In the genomic region with DNA sequence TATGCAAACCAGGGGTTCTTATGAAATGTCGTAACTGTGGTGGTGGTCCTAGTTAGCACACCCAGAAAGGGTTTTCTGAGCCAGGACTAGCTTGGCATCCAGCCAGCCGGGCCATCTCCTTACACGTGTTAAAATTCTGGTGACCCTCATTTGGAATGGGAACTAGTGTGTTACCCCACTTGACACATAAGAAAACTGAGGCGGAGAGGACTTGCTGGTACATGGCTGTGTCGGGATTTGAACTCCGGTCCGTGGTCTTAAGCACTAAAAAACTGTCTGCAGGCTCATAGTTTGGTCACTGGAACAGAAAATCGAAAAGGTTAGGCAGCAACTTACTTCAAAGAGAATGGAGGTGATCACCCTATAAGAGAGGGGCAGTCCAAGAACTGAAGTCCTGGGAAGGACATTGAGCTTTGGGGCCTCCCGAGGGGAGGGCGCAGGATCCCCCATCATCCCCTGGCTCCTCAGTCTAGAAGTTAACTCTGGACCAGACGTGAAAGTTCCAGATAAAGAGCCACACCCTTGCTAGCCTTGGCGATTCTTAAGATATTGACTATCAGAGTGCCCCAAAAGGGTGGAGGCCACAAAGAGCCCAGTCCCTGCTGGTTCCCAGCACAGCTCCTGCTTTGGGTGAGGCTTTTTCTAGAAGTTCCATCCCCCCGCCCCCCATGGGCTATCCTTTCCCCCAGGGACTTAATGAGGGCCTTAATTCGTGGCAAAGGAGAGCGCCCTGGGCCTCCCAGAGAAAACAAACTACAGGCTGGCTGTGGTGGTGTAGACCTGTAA, we compare ENCODE assay signal across 8 mouse cellular contexts. TPM values are rescaled to one million over a fixed set of nuclear protein-coding genes. Genes with fewer than 3 reads are reported as not detected.
A peak's percentile ranks its signal among the peaks of the same experiment; 100 is the strongest.
DNase-seq lines count a peak whose midpoint lies in the region; ATAC-seq and TF ChIP-seq lines count a peak whose summit lies in the region.

No protein-coding gene starts in this region.

- H3K27ac ChIP-seq in kidney, adult 2 months (ENCODE audit: insufficient read depth, low read depth, low read length), result no peak overlapping the region
- peak overlapping the region; percentile 97 for H3K27ac ChIP-seq in MEL (ENCODE audit: control insufficient read depth, low read depth, low read length)
- no peak overlapping the region for H3K27ac ChIP-seq in embryonic facial prominence, embryonic 14.5 days (replicated peaks; ENCODE audit: low read depth, low read length)
- H3K27ac ChIP-seq in liver, embryonic 12.5 days, result peak overlapping the region; percentile 96

- DNase-seq in kidney, adult 2 months, result no peak
- DNase-seq in kidney, postnatal 14 days, result no peak
- peak; percentile 85 for DNase-seq in MEL (ENCODE audit: low read depth, low spot score)
- no peak for DNase-seq in embryonic facial prominence, embryonic 14.5 days (ENCODE audit: low spot score)
- peak; percentile 49 for DNase-seq in heart, postnatal 4 days
- peak; percentile 59 to 67 for DNase-seq in right cerebral cortex, postnatal 10 days (ENCODE audit: low spot score in 2 of 2)
- no peak for DNase-seq in MN1 (ENCODE audit: low spot score)

- H3K79me2 ChIP-seq in MEL (ENCODE audit: control insufficient read depth, insufficient read depth, low read length, poor library complexity), result peaks cover 19% of the 10 kb centered on the region

- H3K27me3 ChIP-seq in kidney, adult 2 months (replicated peaks; ENCODE audit: control insufficient read depth, insufficient read depth, low read length), result no peaks in the 10 kb centered on the region
- peaks cover 2 to 4% of the 10 kb centered on the region in 2 experiments; a peak in 3 of 4 replicates for H3K27me3 ChIP-seq in MEL (ENCODE audit: control insufficient read depth in 1 of 2, insufficient read depth in 2 of 2, low read length in 2 of 2)
- peaks cover 26% of the 10 kb centered on the region for H3K27me3 ChIP-seq in embryonic facial prominence, embryonic 14.5 days (replicated peaks; ENCODE audit: control insufficient read depth, insufficient read depth, low read length)
- H3K27me3 ChIP-seq in liver, embryonic 12.5 days (replicated peaks), result peaks cover 38% of the 10 kb centered on the region

- peak overlapping the region; percentile 97 for H3K4me2 ChIP-seq in embryonic facial prominence, embryonic 14.5 days (ENCODE audit: low read depth, low read length)
- peak overlapping the region; percentile 74 for H3K4me2 ChIP-seq in liver, embryonic 12.5 days

- peak overlapping the region; percentile 78 for H3K9ac ChIP-seq in MEL (ENCODE audit: control insufficient read depth, low read depth, low read length, poor library complexity, severe bottlenecking)
- peak overlapping the region; percentile 68 for H3K9ac ChIP-seq in embryonic facial prominence, embryonic 14.5 days (ENCODE audit: low read depth, low read length)
- peak overlapping the region; percentile 95 for H3K9ac ChIP-seq in liver, embryonic 12.5 days

- TF ChIP-seq EP300 in MEL (IDR thresholded peaks at IDR 0.05; ENCODE audit: low read depth in 1 of 2, low read length in 2 of 2), result peak; percentile 84 to 92

- TF ChIP-seq POLR2A in kidney, adult 2 months (IDR thresholded peaks at IDR 0.05; ENCODE audit: low read depth, low read length), result no peak
- TF ChIP-seq POLR2A in MEL (IDR thresholded peaks at IDR 0.05; ENCODE audit: control insufficient read depth in 1 of 2, insufficient read depth in 1 of 2, low read depth in 1 of 2, low read length in 2 of 2, poor library complexity in 1 of 2), result peak in 1 of 2 experiments; percentile 37; a peak in 2 of 4 replicates

- TF ChIP-seq CTCF in kidney, adult 2 months (conservative IDR thresholded peaks at IDR 0.05; ENCODE audit: insufficient read depth, insufficient read length, low read depth, low read length), result no peak
- TF ChIP-seq CTCF in MEL (IDR thresholded peaks at IDR 0.05 in 2 of 3, conservative IDR thresholded peaks at IDR 0.05 in 1 of 3; ENCODE audit: control insufficient read depth in 1 of 3, insufficient read depth in 1 of 3, low read depth in 2 of 3, low read length in 3 of 3, poor library complexity in 1 of 3, severe bottlenecking in 1 of 3), result no peak

- H3K36me3 ChIP-seq in kidney, adult 2 months (ENCODE audit: control insufficient read depth, insufficient read depth, low read length), result no peaks in the 10 kb centered on the region
- H3K36me3 ChIP-seq in MEL (ENCODE audit: control insufficient read depth in 1 of 2, insufficient read depth in 2 of 2, low read length in 2 of 2), result peaks cover 0 to 27% of the 10 kb centered on the region in 2 experiments; a peak in 2 of 4 replicates
- H3K36me3 ChIP-seq in embryonic facial prominence, embryonic 14.5 days (ENCODE audit: control insufficient read depth, insufficient read depth, low read length), result no peaks in the 10 kb centered on the region
- peaks cover 39% of the 10 kb centered on the region for H3K36me3 ChIP-seq in liver, embryonic 12.5 days

- H3K4me3 ChIP-seq in kidney, adult 2 months (ENCODE audit: insufficient read depth, low read depth, low read length), result peak overlapping the region; percentile 69
- peak overlapping the region; percentile 76 to 94 for H3K4me3 ChIP-seq in MEL (ENCODE audit: control insufficient read depth in 1 of 2, insufficient read depth in 1 of 2, low read depth in 2 of 2, low read length in 2 of 2)
- H3K4me3 ChIP-seq in embryonic facial prominence, embryonic 14.5 days (ENCODE audit: low read depth, low read length), result peak overlapping the region; percentile 55
- peak overlapping the region; percentile 82 for H3K4me3 ChIP-seq in liver, embryonic 12.5 days

- WGBS in kidney, adult 2 months, result 58% methylated on average over 15 of the region's 15 CpGs
- WGBS in embryonic facial prominence, embryonic 14.5 days, result 56% methylated on average over 15 of the region's 15 CpGs
- WGBS in liver, embryonic 12.5 days (ENCODE audit: insufficient replicate concordance), result 15% methylated on average over 15 of the region's 15 CpGs

- H3K9me3 ChIP-seq in MEL (replicated peaks; ENCODE audit: insufficient read depth, low read length), result no peaks in the 10 kb centered on the region
- H3K9me3 ChIP-seq in embryonic facial prominence, embryonic 14.5 days (ENCODE audit: control insufficient read depth, low read length), result no peaks in the 10 kb centered on the region
- H3K9me3 ChIP-seq in liver, embryonic 12.5 days (replicated peaks), result no peaks in the 10 kb centered on the region

- H3K4me1 ChIP-seq in kidney, adult 2 months (ENCODE audit: control insufficient read depth, insufficient read depth, low read length), result no peaks in the 10 kb centered on the region; the same call in 1 of the 2 replicates
- peaks cover 4 to 25% of the 10 kb centered on the region in 2 experiments for H3K4me1 ChIP-seq in MEL (ENCODE audit: control insufficient read depth in 1 of 2, insufficient read depth in 2 of 2, low read length in 2 of 2)
- peaks cover 12% of the 10 kb centered on the region; the same call in 1 of the 2 replicates for H3K4me1 ChIP-seq in embryonic facial prominence, embryonic 14.5 days (ENCODE audit: control insufficient read depth, insufficient read depth, low read length)
- peaks cover 66% of the 10 kb centered on the region for H3K4me1 ChIP-seq in liver, embryonic 12.5 days

- TF ChIP-seq RAD21 in MEL (IDR thresholded peaks at IDR 0.05; ENCODE audit: low read depth, low read length), result no peak

- no peak for ATAC-seq in embryonic facial prominence, embryonic 14.5 days (ENCODE audit: low read depth)
- ATAC-seq in liver, embryonic 12.5 days, result peak; percentile 83

RNA-seq across cellular contexts. Expression of a gene that starts 0.8 kb away (rescaled TPM):
- polyA plus RNA-seq in kidney, adult 2 months (2012; rRNA removed), result 47.1 and 47.8 TPM in 2 replicates
- total RNA-seq in MEL (2012; rRNA removed), result 183 and 245 TPM in 2 replicates
- polyA plus RNA-seq in MEL (2012; ENCODE audit: insufficient read depth in 1 of 2, insufficient read length in 2 of 2, low read depth in 1 of 2, low replicate concordance in 2 of 2, missing spikeins in 1 of 2), result 100 to 1,000 TPM in 1 of 2 experiments, not detected in 1; 210 TPM
- polyA plus RNA-seq in embryonic facial prominence, embryonic 14.5 days (2014; fragmentation: Nextera tagmentation; extraction: Ambion mirVana), result 67.3 and 75.2 TPM in 2 replicates
- total RNA-seq in heart, postnatal 4 days (2021), result 10 to 100 TPM; 36.3 to 44.5 TPM
- polyA plus RNA-seq in liver, embryonic 12.5 days (2016; fragmentation: Nextera tagmentation; extraction: Ambion mirVana), result 895 and 897 TPM in 2 replicates

RNA-seq across cellular contexts. Expression of a gene that starts 1.1 kb away (rescaled TPM):
- 0.09 and 0.12 TPM in 2 replicates for polyA plus RNA-seq in kidney, adult 2 months (2012; rRNA removed)
- total RNA-seq in MEL (2012; rRNA removed), result 0.19 and 0.36 TPM in 2 replicates
- polyA plus RNA-seq in MEL (2012; ENCODE audit: insufficient read depth in 1 of 2, insufficient read length in 2 of 2, low read depth in 1 of 2, low replicate concordance in 2 of 2, missing spikeins in 1 of 2), result under 1 TPM in 1 of 2 experiments, not detected in 1; 0.68 TPM
- 0.39 and 0.40 TPM in 2 replicates for polyA plus RNA-seq in embryonic facial prominence, embryonic 14.5 days (2014; fragmentation: Nextera tagmentation; extraction: Ambion mirVana)
- under 1 TPM; 0.32 to 0.50 TPM for total RNA-seq in heart, postnatal 4 days (2021)
- polyA plus RNA-seq in liver, embryonic 12.5 days (2016; fragmentation: Nextera tagmentation; extraction: Ambion mirVana), result 0.11 and 0.12 TPM in 2 replicates

RNA-seq across cellular contexts. Expression of a gene that starts 25.0 kb away (rescaled TPM):
- polyA plus RNA-seq in kidney, adult 2 months (2012; rRNA removed), result 9.0 and 12.8 TPM in 2 replicates
- 2.0 and 2.4 TPM in 2 replicates for total RNA-seq in MEL (2012; rRNA removed)
- 1 to 10 TPM in 1 of 2 experiments, not detected in 1; 6.7 TPM for polyA plus RNA-seq in MEL (2012; ENCODE audit: insufficient read depth in 1 of 2, insufficient read length in 2 of 2, low read depth in 1 of 2, low replicate concordance in 2 of 2, missing spikeins in 1 of 2)
- 31.3 and 31.9 TPM in 2 replicates for polyA plus RNA-seq in embryonic facial prominence, embryonic 14.5 days (2014; fragmentation: Nextera tagmentation; extraction: Ambion mirVana)
- 10 to 100 TPM in 1 of 2 experiments, 1 to 10 TPM in 1; 7.4 to 10.1 TPM for total RNA-seq in heart, postnatal 4 days (2021)
- polyA plus RNA-seq in liver, embryonic 12.5 days (2016; fragmentation: Nextera tagmentation; extraction: Ambion mirVana), result 24.6 and 26.3 TPM in 2 replicates

RNA-seq across cellular contexts. Expression of a gene that starts 38.1 kb away (rescaled TPM):
- polyA plus RNA-seq in kidney, adult 2 months (2012; rRNA removed), result 19.4 and 23.7 TPM in 2 replicates
- 9.9 and 12.4 TPM in 2 replicates for total RNA-seq in MEL (2012; rRNA removed)
- polyA plus RNA-seq in MEL (2012; ENCODE audit: insufficient read depth in 1 of 2, insufficient read length in 2 of 2, low read depth in 1 of 2, low replicate concordance in 2 of 2, missing spikeins in 1 of 2), result 10 to 100 TPM in 1 of 2 experiments, not detected in 1; 10.6 TPM
- polyA plus RNA-seq in embryonic facial prominence, embryonic 14.5 days (2014; fragmentation: Nextera tagmentation; extraction: Ambion mirVana), result 32.6 and 34.7 TPM in 2 replicates
- 10 to 100 TPM; 14.4 to 15.5 TPM for total RNA-seq in heart, postnatal 4 days (2021)
- polyA plus RNA-seq in liver, embryonic 12.5 days (2016; fragmentation: Nextera tagmentation; extraction: Ambion mirVana), result 19.5 and 20.9 TPM in 2 replicates

RNA-seq across cellular contexts. Expression of a gene that starts 50.5 kb away (rescaled TPM):
- polyA plus RNA-seq in kidney, adult 2 months (2012; rRNA removed), result 1.2 and 1.5 TPM in 2 replicates
- total RNA-seq in MEL (2012; rRNA removed), result 0.39 TPM in 2 replicates
- 1 to 10 TPM in 1 of 2 experiments, not detected in 1; 1.4 TPM for polyA plus RNA-seq in MEL (2012; ENCODE audit: insufficient read depth in 1 of 2, insufficient read length in 2 of 2, low read depth in 1 of 2, low replicate concordance in 2 of 2, missing spikeins in 1 of 2)
- polyA plus RNA-seq in embryonic facial prominence, embryonic 14.5 days (2014; fragmentation: Nextera tagmentation; extraction: Ambion mirVana), result 2.5 and 2.9 TPM in 2 replicates
- total RNA-seq in heart, postnatal 4 days (2021), result 1 to 10 TPM; 4.1 to 5.9 TPM
- 0.91 and 1.2 TPM in 2 replicates for polyA plus RNA-seq in liver, embryonic 12.5 days (2016; fragmentation: Nextera tagmentation; extraction: Ambion mirVana)

Comparison
In these comparisons a context has a peak if more than half of its experiments do, and no peak if none do; other contexts are left out.
1. DNase-seq: peak in MEL (single experiment), heart, postnatal 4 days (single experiment) and right cerebral cortex, postnatal 10 days (2 of 2); none in kidney, adult 2 months (single experiment), kidney, postnatal 14 days (single experiment), embryonic facial prominence, embryonic 14.5 days (single experiment) and MN1 (single experiment).
2. H3K27ac ChIP-seq: peak in MEL (single experiment) and liver, embryonic 12.5 days (single experiment); none in kidney, adult 2 months (single experiment) and embryonic facial prominence, embryonic 14.5 days (single experiment).
3. Peak in every context shown above with its lines, with median percentiles within 50 percentile points of each other: H3K4me3 ChIP-seq and H3K9ac ChIP-seq.